Mouse (Mus musculus) embryo, embryonic 10.5 days (tissue): ENCODE results near the gene Zcchc10.
A peak's percentile ranks its signal among the peaks of the same experiment; 100 is the strongest.
"Not testable (repeated sequence)": the region's sequence is repeated elsewhere in the genome, so short reads cannot be mapped to it uniquely, and the experiment has no call there.

Source experiments
- DNase-seq: peaks from one replicate; pipeline ENCODE4 v3.0.0-alpha.2; 2015; ENCODE audit warnings: low spot score

Zcchc10 gene

DNA sequence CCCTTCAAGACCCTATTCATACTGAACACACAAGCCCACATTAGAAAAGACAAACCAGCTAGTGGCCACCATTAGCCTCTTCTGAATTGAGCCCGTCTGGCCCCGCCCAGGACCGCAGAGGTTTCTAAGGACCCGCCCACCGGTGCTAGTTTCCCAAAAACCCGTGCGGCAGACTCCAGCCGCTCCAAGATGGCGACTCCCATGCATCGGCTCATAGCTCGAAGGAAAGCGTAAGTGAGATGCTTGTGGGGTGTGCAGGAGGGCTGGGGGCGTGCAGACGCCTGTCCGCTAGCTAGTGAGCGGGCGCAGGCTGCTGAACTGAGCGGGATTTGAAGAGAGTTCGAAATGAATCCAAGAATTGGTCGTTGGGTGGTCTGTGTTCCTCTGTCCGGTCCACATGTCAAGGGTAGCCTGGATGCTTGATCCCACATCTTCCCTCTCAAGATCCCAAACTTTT, at the start of gene Zcchc10:
Gene Zcchc10, plus strand, starts transcription at position 168 of the 457 bp plus-strand sequence.
- DNase-seq, result peak; percentile 97

DNA sequence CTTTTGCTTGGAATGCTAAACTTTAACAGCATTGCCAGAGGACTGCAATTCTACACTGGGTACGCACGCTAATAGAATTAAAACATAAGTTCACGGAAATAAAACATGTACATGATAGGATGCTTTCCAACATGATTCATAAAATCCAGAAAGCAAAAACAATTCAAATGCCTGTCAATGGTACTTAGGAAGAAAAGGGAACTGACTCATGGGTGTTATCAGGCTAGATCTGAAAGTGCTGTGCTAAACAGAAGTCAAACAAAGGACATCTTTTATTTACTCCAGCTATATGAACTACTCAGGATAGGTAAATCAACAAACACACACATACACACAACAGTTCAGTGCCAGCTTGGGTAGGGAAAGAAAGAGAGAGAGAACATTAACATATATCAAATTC, 49.1 kb upstream of the Zcchc10 start:
- no peak for DNase-seq

DNA sequence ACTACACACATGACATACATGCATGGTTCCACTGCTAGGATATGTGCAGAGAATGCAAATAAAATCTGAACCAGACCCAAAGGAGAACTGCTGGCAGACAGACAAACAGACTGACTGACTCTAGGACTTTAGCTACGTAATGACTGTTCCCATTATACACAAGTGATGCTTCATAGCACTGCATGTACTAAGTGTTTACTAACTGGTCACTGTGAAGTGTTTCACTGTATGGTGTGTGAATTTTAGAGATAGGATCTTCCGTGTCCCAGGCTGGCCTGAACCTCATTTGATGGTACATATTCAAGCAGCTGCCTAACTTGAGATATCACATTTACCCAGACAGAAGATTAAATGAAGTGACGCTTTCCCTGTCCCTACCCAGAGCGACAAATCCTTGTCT, 46.1 kb upstream of the Zcchc10 start:
- no peak for DNase-seq

DNA sequence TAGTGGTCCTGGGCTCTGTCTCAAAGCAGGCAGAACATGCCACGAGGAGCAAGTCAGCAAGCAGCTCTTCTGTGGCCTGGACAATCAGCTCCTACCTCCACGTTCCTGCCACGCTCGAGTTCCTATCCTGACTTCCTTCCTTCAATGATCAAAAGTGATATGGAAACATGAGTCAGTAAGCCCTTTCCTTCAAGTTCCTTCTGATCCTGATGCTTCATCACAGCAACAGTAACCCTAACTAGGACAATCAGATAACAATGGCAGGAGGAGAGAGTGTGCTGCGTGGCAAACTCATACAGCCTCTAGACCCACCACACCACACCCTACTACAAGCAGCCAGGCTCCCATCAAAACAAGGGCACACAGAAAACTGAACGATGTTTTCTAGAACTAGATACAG, 38.6 kb upstream of the Zcchc10 start:
- DNase-seq, result no peak

DNA sequence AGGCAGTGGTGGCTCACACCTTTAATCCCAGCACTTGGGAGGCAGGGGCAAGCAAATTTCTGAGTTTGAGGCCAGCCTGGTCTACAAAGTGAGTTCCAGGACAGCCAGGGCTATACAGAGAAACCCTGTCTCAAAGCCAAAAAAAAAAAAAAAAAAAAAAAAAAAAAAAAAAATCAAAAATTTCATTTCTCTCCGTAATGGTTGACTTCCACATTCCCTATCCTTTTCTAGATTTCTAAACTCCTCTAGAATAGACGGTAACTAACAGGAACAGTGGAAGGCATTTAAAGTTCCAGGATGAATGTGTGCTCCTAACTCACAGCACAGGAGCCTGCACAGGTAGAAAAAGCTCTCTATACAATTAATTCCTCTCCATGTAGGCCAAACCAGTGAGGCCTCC, 34.3 kb upstream of the Zcchc10 start:
- DNase-seq, result not testable (repeated sequence)

DNA sequence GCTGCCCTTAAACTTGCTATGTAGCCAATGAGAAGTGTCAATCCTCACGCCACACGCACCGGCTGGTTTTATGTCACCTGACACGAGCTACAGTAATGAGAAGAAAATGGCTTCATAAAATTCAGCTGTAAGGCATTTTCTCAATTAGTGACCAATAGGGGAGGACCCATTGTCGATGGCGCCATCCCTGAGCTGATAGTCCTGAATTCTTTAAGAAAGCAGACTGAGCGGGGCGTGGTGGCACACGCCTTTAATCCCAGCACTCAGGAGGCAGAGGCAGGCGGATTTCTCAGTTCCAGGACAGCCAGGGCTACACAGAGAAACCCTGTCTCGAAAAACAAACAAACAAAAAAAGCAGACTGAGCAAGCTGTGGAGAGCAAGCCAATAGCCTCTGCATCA, 33.6 kb upstream of the Zcchc10 start:
- no peak for DNase-seq

DNA sequence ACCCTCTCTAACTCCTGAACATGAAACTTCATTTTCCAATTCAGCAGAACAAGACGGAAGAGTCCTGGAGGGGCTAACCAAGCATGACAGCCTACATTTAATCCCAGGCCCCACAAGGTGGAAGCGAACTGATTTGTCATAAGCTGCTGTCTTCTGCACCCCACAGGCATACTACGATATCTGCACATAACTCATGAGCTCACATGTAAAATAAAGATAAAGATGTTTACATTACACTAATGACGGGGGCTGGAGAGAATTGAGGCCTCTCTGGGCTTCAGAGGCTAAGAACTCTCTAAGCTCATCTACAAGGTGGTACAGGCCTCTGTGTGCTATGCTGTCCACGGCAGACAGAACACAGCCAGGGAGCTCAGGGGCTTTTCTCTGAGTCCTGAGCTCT, 30.0 kb upstream of the Zcchc10 start:
- DNase-seq, result no peak

DNA sequence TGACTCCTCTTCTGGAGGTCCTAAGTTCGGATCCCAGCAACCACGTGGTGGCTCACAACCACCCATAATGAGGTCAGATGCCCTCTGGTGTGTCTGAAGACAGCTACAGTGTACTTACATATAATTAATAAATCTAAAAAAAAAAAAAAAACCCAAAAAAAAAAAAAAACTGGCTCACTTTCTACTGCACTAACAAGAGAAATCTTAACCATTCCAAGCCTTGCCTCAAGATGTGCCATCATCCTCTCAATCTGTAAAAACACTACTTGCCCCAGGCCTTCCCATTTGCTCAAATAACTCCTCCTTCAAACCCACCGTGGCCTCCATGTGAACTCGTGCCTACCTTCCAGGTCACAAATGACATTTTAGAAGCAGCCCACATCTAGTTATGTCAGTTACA, 27.6 kb upstream of the Zcchc10 start:
- no peak for DNase-seq

DNA sequence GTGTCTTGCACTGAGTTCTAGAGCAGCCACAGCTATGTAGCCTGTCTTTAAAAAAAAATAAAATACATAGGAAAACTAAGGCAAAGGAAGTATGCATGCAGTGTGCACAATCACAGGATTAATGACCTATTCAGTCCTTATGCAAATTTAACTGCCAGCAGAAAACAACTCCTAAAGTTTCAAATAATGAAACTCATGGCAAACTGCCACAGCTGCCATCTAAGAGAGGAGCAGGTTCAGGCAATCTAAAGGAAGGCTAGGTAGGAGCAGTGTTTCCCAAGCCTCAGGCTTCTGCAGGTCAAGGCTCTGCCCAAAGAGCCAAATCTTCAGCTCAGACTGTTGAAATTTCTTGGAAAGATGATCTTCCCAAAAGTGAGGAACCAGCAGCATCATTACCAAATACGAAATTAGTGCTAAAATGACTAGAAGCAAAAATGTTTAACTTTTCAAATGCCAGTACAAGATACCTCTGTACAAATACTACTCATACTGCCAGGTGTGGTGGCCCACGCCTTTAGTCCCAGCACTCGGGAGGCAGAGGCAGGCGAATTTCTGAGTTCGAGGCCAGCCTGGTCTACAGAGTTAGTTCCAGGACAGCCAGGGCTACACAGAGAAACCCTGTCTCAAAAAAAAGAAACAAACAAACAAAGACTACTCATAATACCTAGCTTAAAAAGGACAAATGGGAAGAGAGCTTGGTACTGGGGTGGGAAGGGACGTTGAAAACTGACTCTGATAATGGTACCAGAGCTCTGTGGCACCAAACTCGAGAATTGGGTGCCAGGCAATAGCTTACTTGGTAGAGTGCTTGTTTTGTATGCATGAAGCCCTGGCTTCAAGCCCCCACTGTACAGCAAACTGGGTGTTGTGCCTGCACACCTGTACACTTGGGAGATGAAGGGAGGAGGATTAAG, 26.3 kb upstream of the Zcchc10 start:
- no peak for DNase-seq

DNA sequence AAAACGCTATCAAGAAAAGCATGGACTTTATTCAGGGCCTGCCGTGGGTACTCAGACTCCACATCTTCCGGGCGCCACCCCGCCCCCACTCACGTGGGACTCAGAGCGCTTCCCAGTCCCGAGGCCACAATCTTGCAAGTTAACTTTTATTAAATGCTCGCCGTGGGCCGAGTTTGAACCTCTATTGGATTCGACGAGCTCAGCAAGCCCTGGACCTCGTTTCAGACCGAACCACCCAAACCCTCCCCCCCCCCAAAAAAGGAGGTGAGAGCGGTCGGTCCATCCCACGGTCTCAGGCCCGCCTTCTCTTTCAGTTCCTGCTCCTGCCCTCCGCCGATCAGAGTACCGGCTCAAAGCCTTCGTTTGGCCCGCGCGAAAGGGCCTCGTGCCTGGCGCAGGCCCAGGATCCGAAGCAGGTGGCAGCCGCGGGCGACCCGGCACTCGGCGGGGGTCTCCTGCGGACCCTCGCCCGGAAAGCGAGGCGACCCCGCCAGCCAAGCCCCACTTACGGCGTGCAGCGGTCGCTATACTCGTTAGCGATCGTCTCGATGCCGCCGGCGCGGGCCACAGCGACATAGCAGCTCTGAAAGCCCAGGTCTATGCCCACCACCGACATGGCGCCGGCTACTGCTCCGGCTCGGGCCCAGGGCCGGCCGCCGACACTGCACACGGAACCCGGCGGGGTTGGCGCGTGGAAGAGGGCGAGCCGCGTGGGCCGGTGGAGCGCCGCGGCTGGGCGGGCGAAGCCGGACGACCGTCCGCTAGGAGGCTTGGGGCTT, 24.7 kb upstream of the Zcchc10 start:
- peak; percentile 70 for DNase-seq

DNA sequence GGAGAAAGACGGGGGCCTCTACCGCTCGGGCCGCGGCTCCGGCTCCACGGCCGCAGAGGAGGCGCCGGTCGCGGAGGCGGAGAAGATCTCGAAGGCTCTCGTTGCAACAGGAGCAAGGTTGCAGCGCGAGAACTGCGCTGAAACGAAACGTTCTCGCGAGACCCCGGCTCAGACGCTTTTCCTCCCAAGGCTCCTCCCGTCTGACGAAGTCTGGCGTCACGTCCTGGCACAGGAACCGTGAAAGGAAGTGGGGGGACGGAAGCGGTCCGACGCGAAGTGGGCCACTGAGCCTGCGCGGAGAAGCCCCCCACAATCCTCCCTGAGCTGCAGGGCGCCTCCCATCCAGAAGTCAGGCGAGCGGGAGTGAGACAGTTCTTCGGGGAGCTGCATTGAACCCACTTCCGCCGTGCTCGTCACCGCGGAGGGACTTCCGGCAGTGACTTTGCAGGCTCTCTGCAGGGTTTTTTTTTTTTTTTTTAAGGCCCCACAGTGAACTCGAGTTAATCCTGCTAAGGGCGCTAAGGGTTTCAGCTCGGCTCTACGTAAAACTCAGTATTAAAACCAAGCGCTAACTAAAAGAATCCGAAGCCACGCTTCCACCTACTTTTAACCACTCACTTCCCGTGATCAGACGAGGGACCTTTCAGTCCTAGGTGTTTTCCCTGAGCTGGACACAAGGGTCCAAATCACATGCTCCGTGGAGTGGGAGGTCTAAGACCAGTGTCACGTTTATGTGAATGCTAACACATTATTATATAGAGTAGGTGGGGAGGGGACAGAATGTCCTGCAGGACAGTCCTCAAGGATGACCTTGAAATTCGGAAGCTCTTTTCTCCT, 23.9 kb upstream of the Zcchc10 start, which contains the start of gene Hspa4:
Gene Hspa4, minus strand, starts transcription at position 128 of the 837 bp plus-strand sequence.
- peak; percentile 100 for DNase-seq

DNA sequence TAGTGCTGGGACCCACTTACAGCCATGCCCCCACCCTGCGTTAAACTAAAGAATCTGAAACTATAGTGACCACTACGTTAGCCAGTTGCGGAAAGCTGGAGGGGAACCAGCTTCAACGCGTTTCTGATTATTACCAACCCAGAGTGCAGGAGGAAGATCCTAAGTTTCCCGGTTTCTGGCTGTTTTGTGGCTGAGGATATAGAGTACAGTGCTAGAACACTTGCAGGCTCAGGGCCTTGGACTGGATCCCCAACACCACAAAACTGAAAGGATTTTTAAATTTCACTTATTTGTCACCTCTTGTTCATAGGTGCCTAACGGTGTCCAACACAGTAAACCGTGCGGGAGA, 23.3 kb upstream of the Zcchc10 start:
- no peak for DNase-seq

DNA sequence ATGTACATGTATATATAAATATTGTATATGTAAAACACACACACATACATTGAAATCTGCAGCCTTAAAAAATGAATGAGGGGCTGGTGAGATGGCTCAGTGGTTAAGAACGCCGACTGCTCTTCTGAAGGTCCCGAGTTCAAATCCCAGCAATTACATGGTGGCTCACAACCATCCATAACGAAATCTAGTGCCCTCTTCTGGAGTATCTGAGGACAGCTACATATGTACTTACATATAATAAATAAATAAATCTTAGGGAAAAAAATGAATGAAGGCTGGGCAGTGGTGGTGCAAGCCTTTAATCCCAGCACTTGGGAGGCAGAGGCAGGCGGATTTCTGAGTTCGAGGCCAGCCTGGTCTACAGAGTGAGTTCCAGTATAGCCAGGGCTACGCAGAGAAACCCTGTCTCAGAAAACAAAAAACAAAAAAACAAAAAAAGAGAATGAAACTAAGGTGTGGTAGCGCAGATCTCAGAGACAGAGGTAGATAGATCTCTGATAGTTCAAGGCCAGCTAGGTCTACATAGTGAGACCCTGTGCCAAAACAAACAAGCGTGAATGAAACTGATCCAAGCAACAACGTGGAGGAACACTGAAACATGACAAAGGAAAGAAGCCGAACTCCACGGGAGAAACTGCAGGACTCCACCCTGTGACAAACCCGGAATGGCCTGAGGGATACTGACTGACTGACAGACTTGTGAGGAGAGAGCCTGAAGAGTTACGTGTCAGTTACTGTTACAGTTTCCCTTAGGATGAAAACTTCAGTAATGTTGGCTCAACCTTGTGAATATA, 20.2 kb upstream of the Zcchc10 start:
- no peak for DNase-seq

DNA sequence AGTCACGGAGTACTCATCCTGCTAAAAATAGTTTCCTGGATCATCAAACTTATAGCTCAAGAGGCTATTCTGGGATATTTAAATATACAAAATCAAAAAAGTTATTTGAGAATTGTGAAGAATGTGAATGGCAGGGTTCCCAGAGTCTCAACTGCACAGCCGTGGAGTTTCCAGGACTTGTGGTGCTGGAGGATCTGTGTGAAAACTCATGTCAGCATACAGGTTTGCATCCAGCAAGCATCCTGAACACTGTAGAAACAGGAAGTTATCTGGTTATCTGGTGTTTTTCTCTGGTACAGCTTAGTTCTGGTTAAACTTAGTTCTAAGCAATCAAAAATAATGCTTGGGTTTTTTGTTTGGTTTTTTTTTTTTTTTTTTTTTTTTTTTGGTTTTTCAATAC, 17.5 kb upstream of the Zcchc10 start:
- no peak for DNase-seq

DNA sequence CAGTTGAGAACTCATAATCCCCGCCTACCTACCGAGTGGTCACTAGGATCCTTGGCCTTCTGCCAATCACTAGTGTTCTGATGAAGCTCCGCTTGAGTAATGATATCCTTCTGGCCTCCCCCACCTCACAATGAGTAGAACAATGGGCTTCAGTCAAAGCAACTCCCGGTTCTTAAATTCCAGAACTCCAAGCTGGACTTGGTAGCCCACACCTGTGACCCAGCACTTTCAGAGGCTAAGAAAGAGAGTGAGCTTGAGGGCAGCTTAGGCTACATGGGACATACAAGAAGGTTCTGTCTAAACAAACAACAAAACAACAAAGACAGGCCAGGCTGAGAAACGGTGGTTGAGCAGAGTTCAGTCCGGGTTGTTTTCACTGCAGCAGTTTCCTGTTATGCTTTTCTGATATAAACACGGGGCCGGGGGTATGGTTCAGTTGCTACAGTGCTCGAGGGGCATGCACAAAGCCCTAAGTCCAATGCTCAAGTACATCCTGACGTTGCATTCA, 16.9 kb upstream of the Zcchc10 start:
- DNase-seq, result peak; percentile 7

DNA sequence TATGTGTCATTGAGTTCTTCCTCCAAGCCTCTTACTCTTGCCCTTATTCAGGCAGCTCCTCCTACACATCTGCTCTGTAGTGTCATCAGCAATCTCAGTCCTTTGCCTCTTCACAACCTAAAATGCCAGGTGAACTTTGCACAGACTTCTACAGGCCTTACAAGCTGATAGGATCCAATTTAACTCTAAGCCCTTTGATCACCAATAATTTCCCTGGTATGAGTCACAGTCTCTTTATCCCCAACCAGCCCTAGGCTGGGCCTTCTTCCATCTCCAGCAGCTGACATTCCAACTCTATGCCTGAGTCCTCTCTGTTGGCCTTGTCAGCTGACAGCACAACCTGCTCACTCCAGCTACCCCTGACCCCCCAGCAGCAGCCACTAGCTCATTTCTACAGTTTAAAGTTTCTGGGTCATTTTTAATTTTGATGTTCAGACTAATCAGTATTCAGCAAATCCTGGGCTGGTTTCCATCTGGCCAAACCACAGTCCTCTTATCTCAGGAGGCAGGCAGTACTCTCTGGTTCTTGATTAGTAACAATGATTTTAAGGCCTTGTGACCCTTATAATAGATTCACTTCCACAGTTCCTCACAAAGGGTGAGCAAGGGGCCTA, 16.1 kb upstream of the Zcchc10 start:
- DNase-seq, result no peak

DNA sequence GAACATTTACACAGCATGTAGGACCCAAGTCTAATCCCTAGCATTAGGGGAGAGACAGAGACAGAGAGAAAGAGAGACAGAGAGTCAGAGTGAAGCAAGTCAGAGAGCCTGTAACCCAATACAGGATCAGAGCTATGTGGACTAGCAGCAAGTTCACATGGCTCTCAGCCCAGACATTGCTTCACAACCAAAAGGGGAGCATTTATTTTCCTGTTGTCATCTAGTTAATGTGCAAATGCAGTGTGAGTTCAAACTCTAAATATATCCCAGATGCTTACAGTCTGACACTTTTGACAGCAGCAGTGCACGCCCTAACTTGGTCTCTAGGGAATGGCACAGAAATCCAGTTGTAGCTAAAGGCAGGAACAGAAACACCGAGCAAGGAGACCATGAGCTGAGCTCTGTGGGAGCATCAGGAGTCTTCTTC, 15.6 kb upstream of the Zcchc10 start:
- DNase-seq, result no peak

DNA sequence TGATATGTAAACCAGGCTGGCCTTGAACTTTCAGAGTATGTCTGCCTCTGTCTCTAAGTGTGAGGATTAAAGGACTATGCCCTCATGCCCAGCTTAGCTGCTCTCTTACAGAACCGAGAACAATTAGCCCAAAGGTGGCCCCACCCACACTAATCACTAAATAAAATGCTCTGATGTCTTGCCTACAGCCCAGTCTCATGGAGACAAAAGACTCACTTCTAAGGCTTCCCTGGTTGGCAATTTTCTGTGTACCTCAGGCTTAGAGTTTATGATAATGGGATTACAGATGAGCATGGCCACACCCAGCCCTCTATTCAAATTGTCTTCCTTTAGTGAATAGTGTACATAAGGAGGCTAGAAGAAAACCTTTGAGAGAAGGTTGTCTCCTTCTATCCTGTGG, 13.1 kb upstream of the Zcchc10 start:
- DNase-seq, result no peak

DNA sequence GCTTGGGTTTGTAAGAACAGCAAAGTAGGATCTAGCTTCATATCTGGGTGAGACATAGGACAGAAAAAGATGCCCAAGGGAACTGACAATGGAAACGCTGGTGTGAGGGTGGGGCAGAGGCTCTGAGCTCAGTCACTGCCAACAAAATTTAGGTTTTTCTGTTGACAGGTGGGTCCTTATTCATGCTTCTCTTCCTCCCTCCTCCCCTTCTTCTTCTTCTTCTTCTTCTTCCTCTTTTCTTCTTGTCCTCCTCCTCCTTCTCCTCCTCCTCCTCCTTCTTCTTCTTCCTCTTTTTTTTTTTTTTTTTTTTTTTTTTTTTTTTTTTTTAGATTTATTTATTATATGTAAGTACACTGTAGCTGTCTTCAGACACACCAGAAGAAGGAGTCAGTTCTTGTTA, 11.7 kb upstream of the Zcchc10 start:
- not testable (repeated sequence) for DNase-seq

DNA sequence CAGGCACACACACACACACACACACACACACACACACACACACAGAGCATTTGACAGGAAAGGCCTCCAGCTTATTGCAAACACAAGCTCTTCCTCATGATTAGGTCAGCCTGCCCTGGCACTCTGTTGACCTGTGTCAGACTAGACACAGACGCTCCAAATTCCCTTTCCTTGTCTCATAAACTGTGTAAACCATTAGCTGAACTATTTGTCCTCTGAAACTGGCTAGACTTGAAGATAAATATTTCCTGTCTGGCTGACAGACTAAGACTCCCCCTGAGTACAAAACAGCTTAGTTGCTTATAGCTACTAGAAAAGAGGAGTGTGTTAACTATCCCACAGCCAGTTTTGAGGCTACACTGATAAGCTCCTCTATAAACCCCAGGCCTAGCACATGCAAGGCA, 9.7 kb upstream of the Zcchc10 start:
- peak; percentile 26 for DNase-seq

DNA sequence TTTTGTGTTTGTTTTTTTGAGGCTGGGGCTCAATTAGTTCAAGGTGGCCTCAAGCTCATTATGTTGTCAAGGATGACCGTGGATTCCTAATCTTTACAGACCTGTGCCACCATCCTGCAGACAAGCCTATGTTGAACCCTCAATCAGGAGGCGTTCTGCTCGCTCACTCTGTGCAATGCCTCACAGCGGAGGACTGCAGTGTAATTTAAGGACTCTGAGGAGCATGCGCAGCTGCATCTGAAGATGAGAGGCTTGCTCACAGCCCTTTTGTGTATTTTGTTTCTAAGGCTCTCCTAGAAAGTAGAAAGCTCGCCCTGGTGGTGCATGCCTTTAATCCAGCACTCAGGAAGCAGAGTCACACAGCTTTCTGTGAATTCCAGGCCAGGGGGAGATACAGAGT, 7.5 kb upstream of the Zcchc10 start:
- peak; percentile 42 for DNase-seq
